ENCODE assay signal across 7 mouse cellular contexts in genomic region chr10:30199916-30200826, GRCm38 (mm10). TPM values are rescaled to one million over a fixed set of nuclear protein-coding genes. Genes with fewer than 3 reads are reported as not detected.
A peak's percentile ranks its signal among the peaks of the same experiment; 100 is the strongest.
DNase-seq lines count a peak whose midpoint lies in the region; ATAC-seq lines count a peak whose summit lies in the region.

Cenpw (minus strand) TSS chr10:30200560.

- ATAC-seq in granulocyte monocyte progenitor cell, adult 5-6 weeks (replicated peaks; ENCODE audit: poor library complexity, severe bottlenecking), result peak; percentile 99
- ATAC-seq in midbrain, embryonic 13.5 days, result peak; percentile 100

- peak within 1 kb of the TSS; percentile 95 for H3K27ac ChIP-seq in embryonic facial prominence, embryonic 10.5 days (replicated peaks)
- peak within 1 kb of the TSS; percentile 95 for H3K27ac ChIP-seq in limb, embryonic 10.5 days
- H3K27ac ChIP-seq in midbrain, embryonic 13.5 days, result no peak within 1 kb of the TSS

- H3K4me1 ChIP-seq in embryonic facial prominence, embryonic 10.5 days, result peaks cover 10% of the 10 kb centered on the region
- H3K4me1 ChIP-seq in limb, embryonic 10.5 days, result peaks cover 11% of the 10 kb centered on the region
- H3K4me1 ChIP-seq in midbrain, embryonic 13.5 days (replicated peaks), result peaks cover 12% of the 10 kb centered on the region

- no peaks in the 10 kb centered on the region for H3K27me3 ChIP-seq in embryonic facial prominence, embryonic 10.5 days (replicated peaks; ENCODE audit: low read depth, poor library complexity, severe bottlenecking)
- H3K27me3 ChIP-seq in limb, embryonic 10.5 days (ENCODE audit: low read depth, poor library complexity, severe bottlenecking), result no peaks in the 10 kb centered on the region
- no peaks in the 10 kb centered on the region for H3K27me3 ChIP-seq in midbrain, embryonic 13.5 days

- WGBS in embryonic facial prominence, embryonic 10.5 days, result 2% methylated on average over 55 of the region's 55 CpGs
- WGBS in limb, embryonic 10.5 days, result 2% methylated on average over 55 of the region's 55 CpGs
- WGBS in midbrain, embryonic 13.5 days, result under 1% methylated on average over 55 of the region's 55 CpGs

- H3K36me3 ChIP-seq in embryonic facial prominence, embryonic 10.5 days (replicated peaks), result peaks cover 24% of the 10 kb centered on the region
- H3K36me3 ChIP-seq in limb, embryonic 10.5 days, result peaks cover 19% of the 10 kb centered on the region
- H3K36me3 ChIP-seq in midbrain, embryonic 13.5 days, result no peaks in the 10 kb centered on the region

- peak within 1 kb of the TSS; percentile 91 for H3K4me2 ChIP-seq in midbrain, embryonic 13.5 days (replicated peaks)

- H3K9me3 ChIP-seq in embryonic facial prominence, embryonic 10.5 days, result no peaks in the 10 kb centered on the region
- no peaks in the 10 kb centered on the region for H3K9me3 ChIP-seq in limb, embryonic 10.5 days (replicated peaks)
- no peaks in the 10 kb centered on the region for H3K9me3 ChIP-seq in midbrain, embryonic 13.5 days

- H3K4me3 ChIP-seq in embryonic facial prominence, embryonic 10.5 days, result peak within 1 kb of the TSS; percentile 94
- peak within 1 kb of the TSS; percentile 94 for H3K4me3 ChIP-seq in limb, embryonic 10.5 days
- H3K4me3 ChIP-seq in midbrain, embryonic 13.5 days (replicated peaks), result peak within 1 kb of the TSS; percentile 77

- DNase-seq in adrenal gland, postnatal 10 days, result peak; percentile 94
- peak; percentile 97 for DNase-seq in embryonic facial prominence, embryonic 10.5 days (ENCODE audit: low spot score)
- peak; percentile 48 for DNase-seq in kidney, adult 11 months
- peak; percentile 98 for DNase-seq in limb, embryonic 10.5 days (ENCODE audit: low spot score)
- DNase-seq in spleen, adult 12 weeks (ENCODE audit: low spot score), result peak; percentile 86

- peak within 1 kb of the TSS; percentile 77 for H3K9ac ChIP-seq in midbrain, embryonic 13.5 days (replicated peaks)

RNA-seq across cellular contexts. Expression of gene Cenpw, which starts in this region (rescaled TPM):
- 1 to 10 TPM; 3.9 to 6.1 TPM for total RNA-seq in adrenal gland, postnatal 10 days (2021)
- polyA plus RNA-seq in embryonic facial prominence, embryonic 10.5 days (2016; fragmentation: Nextera tagmentation; extraction: Ambion mirVana), result 65.9 and 72.3 TPM in 2 replicates
- total RNA-seq in granulocyte monocyte progenitor cell, adult 5-6 weeks (2014; fragmentation: Nextera tagmentation), result 31.2 and 32.7 TPM in 2 replicates
- 13.9 and 17.9 TPM in 2 replicates for total RNA-seq in granulocyte monocyte progenitor cell, adult 5-6 weeks (2017)
- 76.3 and 89.1 TPM in 2 replicates for polyA plus RNA-seq in limb, embryonic 10.5 days (2016; fragmentation: Nextera tagmentation; extraction: Ambion mirVana)
- 29.2 and 29.8 TPM in 2 replicates for polyA plus RNA-seq in midbrain, embryonic 13.5 days (2015; fragmentation: Nextera tagmentation; extraction: Ambion mirVana)

Comparison
In these comparisons a context has a peak if more than half of its experiments do, and no peak if none do; other contexts are left out.
1. DNase-seq: peak in every context shown above with its lines; median percentile 98 in limb, embryonic 10.5 days; 97 in embryonic facial prominence, embryonic 10.5 days; 94 in adrenal gland, postnatal 10 days; 86 in spleen, adult 12 weeks; 48 in kidney, adult 11 months.